Mouse (Mus musculus) stomach, embryonic 16.5 days (tissue): ENCODE measurements around the gene Haghl. TPM values are rescaled to one million over a fixed set of nuclear protein-coding genes. Genes with fewer than 3 reads are reported as not detected.

Source experiments
- ATAC-seq: fragments of 200-750 bp; cut with Nextera tagmentation; 2 replicates; pipeline ENCODE4 v1.8.0; 2017; ENCODE audit warnings: moderate number of reproducible peaks, moderate TSS enrichment; ENCODE audit not compliant: insufficient read depth, low FRiP score
- H3K27ac ChIP-seq: fragments of 300-500 bp; sonication (generic); 2 replicates; pipeline ENCODE4 v1.5.1; 2014; ENCODE audit warnings: low read length
- H3K27me3 ChIP-seq: fragments of 300-500 bp; sonication (generic); 2 replicates; pipeline ENCODE4 v1.6.1; 2014; ENCODE audit warnings: low read length, control low read depth, mixed read lengths; ENCODE audit not compliant: control insufficient read depth, insufficient read depth
- H3K36me3 ChIP-seq: fragments of 300-500 bp; sonication (generic); 2 replicates; pipeline ENCODE4 v1.6.1; 2014; ENCODE audit warnings: low read length; ENCODE audit not compliant: control insufficient read depth, insufficient read depth
- H3K4me1 ChIP-seq: fragments of 300-500 bp; sonication (generic); 2 replicates; pipeline ENCODE4 v1.6.1; 2014; ENCODE audit warnings: low read length, control low read depth, mixed read lengths; ENCODE audit not compliant: control insufficient read depth, insufficient read depth
- H3K4me2 ChIP-seq: fragments of 300-500 bp; sonication (generic); 2 replicates; pipeline ENCODE4 v1.6.1; 2014; ENCODE audit warnings: low read depth, low read length, mixed read lengths
- H3K4me3 ChIP-seq: fragments of 300-500 bp; sonication (generic); replicated peaks from 2 replicates; pipeline ENCODE4 v1.5.1; 2014; ENCODE audit warnings: mild to moderate bottlenecking, low read length
- H3K9ac ChIP-seq: fragments of 300-500 bp; sonication (generic); 2 replicates; pipeline ENCODE4 v1.6.1; 2014; ENCODE audit warnings: low read length
- H3K9me3 ChIP-seq: fragments of 300-500 bp; sonication (generic); replicated peaks from 2 replicates; pipeline ENCODE4 v1.6.1; 2016; ENCODE audit warnings: low read length, control low read depth; ENCODE audit not compliant: control insufficient read depth
- WGBS: fragments of 180-500 bp; shearing (Covaris S2); extraction: QIAGEN DNeasy Blood & Tissue Kit; methylation state at CpG from one replicate; pipeline ENCODE4 v1.1.7; 2014; 5-methylcytosine and 5-hydroxymethylcytosine counted together
- polyA plus RNA-seq: library from polyadenylated mRNA; unstranded; fragments of >200 nt; fragmentation: Nextera tagmentation; extraction: Ambion mirVana; gene quantifications from 2 replicates; pipeline ENCODE4 v1.2.1, GENCODE M21; 2015

The Haghl gene
- 49.8 and 54.2 TPM in 2 replicates for polyA plus RNA-seq

- ATAC-seq = peak; percentile 87
- H3K4me1 ChIP-seq = peaks cover 14% of the 10 kb centered on the region
- H3K9me3 ChIP-seq = no peaks in the 10 kb centered on the region
- H3K4me3 ChIP-seq = peak within 1 kb of the TSS; percentile 67
- under 1% methylated on average over 23 of the region's 23 CpGs for WGBS
- H3K27ac ChIP-seq = peak within 1 kb of the TSS; percentile 84
- H3K4me2 ChIP-seq = peak within 1 kb of the TSS; percentile 71
- H3K36me3 ChIP-seq = peaks cover 5% of the 10 kb centered on the region; the same call in 1 of the 2 replicates
- H3K9ac ChIP-seq = peak within 1 kb of the TSS; percentile 83
- no peaks in the 10 kb centered on the region for H3K27me3 ChIP-seq
These were observed at the start of gene Haghl for GRCm38 (mm10) chr17:25785281-25785745. TSS of gene Haghl (minus strand) at chr17:25785673.

- peak overlapping the region; percentile 90 for H3K9ac ChIP-seq
- peak overlapping the region; percentile 90 for H3K4me3 ChIP-seq
- H3K4me1 ChIP-seq = peaks cover 58% of the 10 kb centered on the region
- ATAC-seq = no peak
- H3K36me3 ChIP-seq = peaks cover 29% of the 10 kb centered on the region
- H3K9me3 ChIP-seq = no peaks in the 10 kb centered on the region
- peak overlapping the region; percentile 99 for H3K27ac ChIP-seq
- peak overlapping the region; percentile 81 for H3K4me2 ChIP-seq
- no peaks in the 10 kb centered on the region for H3K27me3 ChIP-seq
- WGBS = 75% methylated on average over 12 of the region's 12 CpGs
These were observed 49.2 kb upstream of the Haghl start for GRCm38 (mm10) chr17:25834595-25835222.

GRCm38 (mm10) chr17:25833961-25834594 is 48.6 kb upstream of the Haghl start:
- WGBS = 11% methylated on average over 6 of the region's 6 CpGs
- peaks cover 59% of the 10 kb centered on the region for H3K4me1 ChIP-seq
- peak overlapping the region; percentile 90 for H3K4me3 ChIP-seq
- H3K27ac ChIP-seq = peak overlapping the region; percentile 99
- no peak for ATAC-seq
- H3K4me2 ChIP-seq = peak overlapping the region; percentile 81
- H3K9me3 ChIP-seq = no peaks in the 10 kb centered on the region
- peak overlapping the region; percentile 90 for H3K9ac ChIP-seq
- H3K36me3 ChIP-seq = peaks cover 24% of the 10 kb centered on the region
- no peaks in the 10 kb centered on the region for H3K27me3 ChIP-seq

GRCm38 (mm10) chr17:25833291-25833663 is 47.8 kb upstream of the Haghl start, which contains the start of gene Stub1:
TSS of gene Stub1 (minus strand) at chr17:25833404.
- Histone ChIP-seq H3K27ac (peak within 1 kb of the TSS; percentile 99), H3K4me2 (peak within 1 kb of the TSS; percentile 88), H3K9me3 (no peaks in the 10 kb centered on the region), H3K36me3 (peaks cover 20% of the 10 kb centered on the region), H3K27me3 (no peaks in the 10 kb centered on the region), H3K9ac (peak within 1 kb of the TSS; percentile 92), H3K4me3 (peak within 1 kb of the TSS; percentile 90), H3K4me1 (peaks cover 62% of the 10 kb centered on the region)
- WGBS = under 1% methylated on average over 24 of the region's 24 CpGs
- ATAC-seq = peak; percentile 77

GRCm38 (mm10) chr17:25832436-25833290 is 47.2 kb upstream of the Haghl start:
- peak overlapping the region; percentile 90 for H3K4me3 ChIP-seq
- peak overlapping the region; percentile 88 for H3K4me2 ChIP-seq
- no peaks in the 10 kb centered on the region for H3K9me3 ChIP-seq
- H3K9ac ChIP-seq = peak overlapping the region; percentile 92
- H3K4me1 ChIP-seq = peaks cover 63% of the 10 kb centered on the region
- under 1% methylated on average over 77 of the region's 77 CpGs for WGBS
- H3K36me3 ChIP-seq = peaks cover 22% of the 10 kb centered on the region
- no peaks in the 10 kb centered on the region for H3K27me3 ChIP-seq
- ATAC-seq = peak; percentile 93
- peak overlapping the region; percentile 99 for H3K27ac ChIP-seq

GRCm38 (mm10) chr17:25831451-25832281 is 46.2 kb upstream of the Haghl start:
- no peaks in the 10 kb centered on the region for H3K27me3 ChIP-seq
- no peaks in the 10 kb centered on the region for H3K9me3 ChIP-seq
- WGBS = 48% methylated on average over 21 of the region's 21 CpGs
- H3K4me1 ChIP-seq = peaks cover 57% of the 10 kb centered on the region
- H3K27ac ChIP-seq = peak overlapping the region; percentile 95
- peak overlapping the region; percentile 90 for H3K4me3 ChIP-seq
- peaks cover 28% of the 10 kb centered on the region for H3K36me3 ChIP-seq
- ATAC-seq = no peak
- peak overlapping the region; percentile 92 for H3K9ac ChIP-seq
- H3K4me2 ChIP-seq = peak overlapping the region; percentile 88

- H3K27me3 ChIP-seq = no peaks in the 10 kb centered on the region
- no peak for ATAC-seq
- peaks cover 29% of the 10 kb centered on the region for H3K36me3 ChIP-seq
- H3K4me2 ChIP-seq = peak overlapping the region; percentile 88; the same call in 1 of the 2 replicates
- H3K27ac ChIP-seq = no peak overlapping the region
- no peaks in the 10 kb centered on the region for H3K9me3 ChIP-seq
- 81% methylated on average over 14 of the region's 14 CpGs for WGBS
- H3K4me3 ChIP-seq = no peak overlapping the region
- H3K9ac ChIP-seq = 0 out of 2 replicates have a peak overlapping the region, but pooled peaks have one; percentile 10
- peaks cover 49% of the 10 kb centered on the region for H3K4me1 ChIP-seq
These were observed 45.4 kb upstream of the Haghl start for GRCm38 (mm10) chr17:25830806-25831431.

GRCm38 (mm10) chr17:25830200-25830753 is 44.8 kb upstream of the Haghl start:
- peak overlapping the region; percentile 87 for H3K9ac ChIP-seq
- H3K4me1 ChIP-seq = peaks cover 45% of the 10 kb centered on the region

More at GRCm38 (mm10) chr17:25830200-25830753, 44.8 kb upstream of the Haghl start:
- Histone ChIP-seq H3K27me3 (no peaks in the 10 kb centered on the region), H3K4me2 (peak overlapping the region; percentile 91), H3K36me3 (peaks cover 30% of the 10 kb centered on the region), H3K4me3 (peak overlapping the region; percentile 74; the same call in 1 of the 2 replicates), H3K9me3 (no peaks in the 10 kb centered on the region), H3K27ac (peak overlapping the region; percentile 93)
- whole genome bisulfite sequencing = 79% methylated on average over 4 of the region's 4 CpGs
- no peak for ATAC-seq
